Mouse (Mus musculus) testis, adult 2 months (tissue): Measurements from ENCODE around the gene Gm36079. TPM values are rescaled to one million over a fixed set of nuclear protein-coding genes. Genes with fewer than 3 reads are reported as not detected.
"Not testable (repeated sequence)": the region's sequence is repeated elsewhere in the genome, so short reads cannot be mapped to it uniquely, and the experiment has no call there.

Source experiments
- H3K27ac ChIP-seq: fragments of 200-500 bp; 2 replicates; pipeline ENCODE4 v1.5.1; 2012; ENCODE audit warnings: low read depth, low read length; ENCODE audit not compliant: control insufficient read depth, insufficient read depth
- H3K27me3 ChIP-seq: fragments of 200-500 bp; 2 replicates; pipeline ENCODE4 v1.6.1; 2012; ENCODE audit warnings: mild to moderate bottlenecking, low read length, moderate library complexity; ENCODE audit not compliant: control insufficient read depth, insufficient read depth
- H3K36me3 ChIP-seq: fragments of 200-500 bp; 2 replicates; pipeline ENCODE4 v1.6.1; 2012; ENCODE audit warnings: mild to moderate bottlenecking, low read length; ENCODE audit not compliant: control insufficient read depth, insufficient read depth
- H3K4me1 ChIP-seq: fragments of 200-500 bp; 2 replicates; pipeline ENCODE4 v1.6.1; 2012; ENCODE audit warnings: low read length; ENCODE audit not compliant: control insufficient read depth, insufficient read depth
- H3K4me3 ChIP-seq: fragments of 200-500 bp; 2 replicates; pipeline ENCODE4 v1.5.1; 2012; ENCODE audit warnings: low read depth, mild to moderate bottlenecking, low read length, moderate library complexity, mixed read lengths; ENCODE audit not compliant: control insufficient read depth
- polyA plus RNA-seq: library from polyadenylated mRNA; depleted of rRNA; stranded (reverse); fragments of >200 nt; gene quantifications from 2 replicates; pipeline ENCODE4 v1.2.3, GENCODE M21; 2012; rRNA removed

Gm36079 gene
- not detected in 2 replicates for polyA plus RNA-seq

GRCm38 (mm10) chr13:120026911-120027310 lies at the start of gene Gm36079:
TSS of gene Gm36079 (minus strand) at chr13:120027011.
- not testable (repeated sequence) for H3K4me1 ChIP-seq

DNA sequence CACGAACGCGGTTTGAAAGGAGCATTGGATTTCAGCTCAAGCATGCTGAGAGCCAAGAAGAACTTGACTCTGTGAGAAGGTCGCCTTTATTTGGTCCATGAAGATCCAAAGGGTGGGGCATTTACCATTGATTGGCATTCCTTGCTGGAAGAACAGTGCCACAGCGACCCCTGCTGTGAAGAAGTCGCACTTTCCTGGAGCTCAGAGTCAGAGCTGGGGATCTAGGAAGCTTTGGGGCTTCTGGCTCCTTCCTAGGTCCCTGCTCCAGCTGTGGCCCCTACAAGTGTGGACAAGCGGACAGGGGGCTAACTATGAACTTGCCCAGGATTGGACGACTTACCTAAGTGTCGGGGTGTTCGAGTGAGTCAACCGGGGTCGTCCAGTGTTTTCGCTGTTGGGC lies 44.1 kb upstream of the Gm36079 start:
- not testable (repeated sequence) for H3K4me1 ChIP-seq, H3K4me3 ChIP-seq, H3K27me3 ChIP-seq, H3K36me3 ChIP-seq, H3K27ac ChIP-seq

More at GRCm38 (mm10) chr13:120026911-120027310, at the start of gene Gm36079:
- H3K27me3 ChIP-seq, H3K36me3 ChIP-seq, H3K27ac ChIP-seq, H3K4me3 ChIP-seq: not testable (repeated sequence)

DNA sequence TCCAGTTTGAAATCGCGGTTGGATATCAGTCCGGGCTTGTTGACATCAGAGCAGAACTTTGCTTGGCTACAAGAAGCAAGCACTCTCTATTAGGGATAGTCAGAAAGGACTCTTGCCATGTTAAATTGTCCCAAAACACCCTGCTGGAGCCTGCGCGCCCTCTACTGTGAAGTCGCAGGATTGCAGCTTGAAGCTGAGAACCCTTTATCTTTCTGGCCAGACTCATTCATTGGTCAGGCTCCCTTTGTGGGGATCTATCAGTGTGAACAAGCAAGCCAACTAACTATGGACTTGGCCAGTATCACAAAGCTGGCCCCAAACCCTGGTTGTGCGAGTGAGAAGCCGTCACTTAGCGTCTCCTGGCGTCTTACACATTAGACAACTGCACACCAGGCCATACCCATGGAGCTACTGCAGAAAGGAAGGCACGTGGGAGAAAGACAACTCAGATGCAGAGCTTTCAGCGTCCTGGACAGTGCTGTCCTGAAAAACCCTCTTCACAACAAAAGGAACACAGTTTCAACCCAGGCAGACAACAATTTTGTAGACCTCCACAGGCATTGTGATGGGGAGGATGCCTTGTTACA lies 43.3 kb upstream of the Gm36079 start:
- H3K36me3 ChIP-seq, H3K4me3 ChIP-seq, H3K27me3 ChIP-seq, H3K27ac ChIP-seq, H3K4me1 ChIP-seq: not testable (repeated sequence)

GRCm38 (mm10) chr13:120063439-120064089 lies 36.8 kb upstream of the Gm36079 start:
- not testable (repeated sequence) for H3K4me3 ChIP-seq, H3K27me3 ChIP-seq, H3K27ac ChIP-seq, H3K4me1 ChIP-seq, H3K36me3 ChIP-seq

DNA sequence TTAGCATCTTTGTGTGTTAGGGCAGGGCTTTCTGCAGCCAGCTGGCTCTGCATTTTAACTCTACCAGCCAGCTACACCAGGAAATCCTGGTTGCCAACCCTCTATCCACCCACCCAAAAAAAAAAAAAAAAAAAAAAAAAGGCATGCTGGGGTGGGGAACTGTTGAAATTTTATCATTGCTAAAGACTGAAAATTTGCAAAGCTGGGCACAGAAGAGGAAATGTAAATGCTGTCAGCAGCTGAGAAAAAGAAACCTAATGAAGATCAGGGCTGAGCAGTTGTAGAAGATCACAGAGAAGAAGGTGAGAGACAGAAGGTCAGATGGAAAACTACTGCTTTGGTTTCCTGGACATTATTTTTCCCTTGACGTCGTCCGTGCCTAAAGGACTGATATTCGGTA lies 36.1 kb upstream of the Gm36079 start:
- H3K27me3 ChIP-seq, H3K36me3 ChIP-seq, H3K4me1 ChIP-seq, H3K4me3 ChIP-seq, H3K27ac ChIP-seq: not testable (repeated sequence)

- not testable (repeated sequence) for H3K4me1 ChIP-seq, H3K27me3 ChIP-seq, H3K4me3 ChIP-seq
These were observed 25.3 kb upstream of the Gm36079 start, which contains the start of gene Gm21188 for GRCm38 (mm10) chr13:120052085-120052484. TSS of gene Gm21188 (minus strand) at chr13:120052194.

DNA sequence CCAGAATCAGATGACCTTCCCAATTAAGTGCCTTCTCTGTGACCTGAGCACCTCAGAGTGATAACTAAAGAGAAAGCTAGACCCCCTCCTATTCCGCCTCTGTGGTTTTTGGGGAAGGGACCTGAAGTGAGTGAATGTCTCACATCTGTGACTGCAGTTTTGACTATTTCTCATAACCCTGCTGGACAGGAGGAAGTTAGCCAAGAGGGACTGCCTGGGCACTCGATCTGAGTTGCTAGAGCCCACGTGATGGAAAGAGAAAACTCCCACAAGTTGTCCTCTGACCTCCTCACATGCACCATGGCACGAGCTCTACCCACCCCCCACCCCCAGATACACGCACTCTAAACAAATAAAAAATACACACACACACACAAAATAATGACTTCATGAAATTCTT lies 21.8 kb upstream of the Gm36079 start:
- H3K4me1 ChIP-seq, H3K4me3 ChIP-seq, H3K36me3 ChIP-seq: not testable (repeated sequence)

More at GRCm38 (mm10) chr13:120052085-120052484, 25.3 kb upstream of the Gm36079 start, which contains the start of gene Gm21188:
- not testable (repeated sequence) for H3K36me3 ChIP-seq, H3K27ac ChIP-seq

DNA sequence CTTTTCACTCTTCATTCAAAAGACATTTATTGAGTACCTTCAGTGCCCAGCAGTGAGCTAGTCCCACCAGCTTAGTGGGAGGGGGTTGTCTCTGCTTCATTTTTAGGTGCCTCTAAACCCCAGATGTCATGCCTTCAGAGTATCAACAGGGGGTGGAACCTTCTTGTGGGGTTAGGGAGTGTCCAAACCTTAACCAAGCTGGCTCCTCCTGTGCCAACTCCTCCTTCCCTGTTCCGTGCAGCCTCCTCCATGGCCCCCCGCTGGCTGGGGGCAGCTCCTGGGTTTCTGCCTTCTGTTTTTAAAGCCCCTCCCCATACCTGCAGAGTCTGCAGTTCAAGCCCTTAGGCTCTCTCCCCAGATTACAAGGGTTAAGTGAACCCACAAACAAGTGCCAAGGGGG lies 21.4 kb upstream of the Gm36079 start:
- H3K27ac ChIP-seq, H3K36me3 ChIP-seq, H3K4me3 ChIP-seq, H3K4me1 ChIP-seq, H3K27me3 ChIP-seq: not testable (repeated sequence)

More for the DNA sequence above, 21.8 kb upstream of the Gm36079 start:
- not testable (repeated sequence) for H3K27me3 ChIP-seq, H3K27ac ChIP-seq

DNA sequence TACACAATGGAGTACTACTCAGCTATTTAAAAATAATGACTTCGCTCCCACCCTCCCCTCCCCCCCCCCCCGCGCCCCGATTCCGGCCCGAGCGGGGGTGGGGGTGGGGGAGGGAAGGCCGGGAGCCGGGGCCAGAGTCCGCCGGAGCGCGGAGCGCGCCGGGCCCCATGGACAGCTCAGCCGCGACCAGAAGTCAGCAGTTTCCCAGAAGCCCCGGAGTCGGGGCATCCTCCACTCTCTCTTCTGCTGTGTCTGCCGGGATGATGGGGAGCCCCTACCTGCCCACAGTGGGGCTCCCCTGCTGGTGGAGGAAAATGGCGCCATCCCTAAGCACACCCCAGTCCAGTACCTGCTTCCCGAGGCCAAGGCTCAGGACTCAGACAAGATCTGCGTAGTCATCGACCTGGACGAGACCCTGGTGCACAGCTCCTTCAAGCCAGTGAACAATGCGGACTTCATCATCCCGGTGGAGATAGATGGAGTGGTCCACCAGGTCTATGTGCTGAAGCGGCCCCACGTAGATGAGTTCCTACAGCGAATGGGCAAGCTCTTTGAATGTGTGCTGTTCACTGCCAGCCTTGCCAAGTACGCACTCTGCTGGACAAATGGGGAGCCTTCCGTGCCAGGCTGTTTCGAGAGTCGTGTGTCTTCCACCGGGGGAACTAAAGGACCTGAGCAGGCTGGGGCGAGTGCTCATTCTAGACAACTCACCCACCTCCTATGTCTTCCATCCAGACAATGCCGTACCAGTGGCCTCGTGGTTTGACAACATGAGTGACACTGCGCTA lies 19.8 kb upstream of the Gm36079 start:
- H3K36me3 ChIP-seq, H3K4me3 ChIP-seq, H3K27me3 ChIP-seq, H3K27ac ChIP-seq, H3K4me1 ChIP-seq: not testable (repeated sequence)

DNA sequence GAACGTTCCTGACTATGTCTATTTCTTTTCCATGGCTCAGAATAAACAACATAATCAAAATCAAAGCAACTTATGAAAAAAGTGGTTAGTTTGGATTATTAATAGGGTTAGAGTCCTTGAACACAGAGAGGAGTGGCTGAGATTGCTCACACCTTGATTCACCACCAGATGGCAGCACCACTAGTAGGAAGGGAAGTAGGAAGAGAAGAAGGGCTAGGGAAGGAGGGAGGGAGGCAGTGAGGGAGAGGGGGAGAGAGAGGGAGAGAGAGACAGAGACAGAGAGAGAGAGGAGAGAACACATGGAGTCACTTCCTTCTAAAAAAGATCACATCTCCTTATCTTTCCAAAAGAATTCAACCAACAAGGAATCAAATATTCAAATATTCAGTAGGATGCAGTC lies 14.3 kb upstream of the Gm36079 start:
- not testable (repeated sequence) for H3K27ac ChIP-seq, H3K4me1 ChIP-seq, H3K27me3 ChIP-seq, H3K36me3 ChIP-seq, H3K4me3 ChIP-seq

- H3K27ac ChIP-seq, H3K4me1 ChIP-seq, H3K27me3 ChIP-seq, H3K4me3 ChIP-seq, H3K36me3 ChIP-seq: not testable (repeated sequence)
These were observed 11.1 kb upstream of the Gm36079 start for GRCm38 (mm10) chr13:120037881-120038280.
